ENCODE assay signal across 8 mouse cellular contexts in the genomic region with DNA sequence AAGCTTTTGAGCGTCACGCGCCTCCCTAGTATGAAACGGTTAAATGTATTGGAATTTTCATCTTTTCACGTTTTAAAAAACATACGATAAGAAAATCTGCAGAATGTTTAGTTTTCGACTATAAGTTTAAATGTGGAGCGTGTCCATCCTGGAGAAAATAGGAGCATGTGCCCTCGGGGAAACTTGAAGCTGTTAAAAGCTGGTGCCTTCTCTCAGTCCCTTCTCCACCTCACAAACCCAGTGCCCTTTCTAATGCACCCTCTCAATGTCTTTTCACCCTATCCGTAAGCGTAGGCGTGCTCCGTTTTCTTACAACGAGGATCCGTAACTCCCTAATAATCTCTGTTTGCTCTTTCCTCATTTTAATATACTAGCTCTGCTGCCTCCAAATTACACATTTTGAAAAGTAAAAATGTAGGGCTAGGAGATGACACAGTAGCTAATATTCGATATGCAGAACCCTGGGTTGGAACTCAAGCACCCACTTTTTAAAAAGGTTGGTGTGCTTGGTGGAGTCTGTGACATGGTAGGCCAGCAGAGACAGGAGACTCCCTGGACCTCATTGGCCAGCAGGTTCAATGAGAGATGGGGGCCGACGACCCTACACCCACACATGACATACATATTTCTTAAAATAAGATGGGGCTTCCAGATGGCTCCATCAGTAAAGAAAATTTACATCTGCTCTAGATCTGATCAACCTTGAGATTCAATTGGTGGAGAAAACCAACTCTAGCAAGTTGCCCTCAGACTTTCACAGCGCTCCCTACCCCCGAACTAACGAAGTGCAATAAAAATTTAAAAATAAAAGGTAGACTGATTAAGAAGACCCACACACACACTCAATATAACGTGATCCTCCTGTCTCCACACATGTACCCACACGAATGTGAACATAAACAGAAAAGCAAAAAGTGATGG. TPM values are rescaled to one million over a fixed set of nuclear protein-coding genes. Genes with fewer than 3 reads are reported as not detected.
A peak's percentile ranks its signal among the peaks of the same experiment; 100 is the strongest.
DNase-seq lines count a peak whose midpoint lies in the region; ATAC-seq and TF ChIP-seq lines count a peak whose summit lies in the region.

No protein-coding gene starts in this region.

- peak overlapping the region; percentile 86 for H3K4me3 ChIP-seq in kidney, adult 2 months (ENCODE audit: insufficient read depth, low read depth, low read length)
- peak overlapping the region; percentile 90 to 97 for H3K4me3 ChIP-seq in ES-E14 (ENCODE audit: insufficient read depth in 1 of 2, low read depth in 1 of 2, low read length in 2 of 2, poor library complexity in 1 of 2, severe bottlenecking in 1 of 2)
- peak overlapping the region; percentile 100 for H3K4me3 ChIP-seq in embryonic fibroblast, embryonic 13.5 days (ENCODE audit: insufficient read depth, low read length)
- H3K4me3 ChIP-seq in limb, embryonic 15.5 days: peak overlapping the region; percentile 75
- peak overlapping the region; percentile 91 for H3K4me3 ChIP-seq in small intestine, adult 2 months (ENCODE audit: low read depth, low read length)

- 23% methylated on average over 23 of the region's 23 CpGs for WGBS in kidney, adult 2 months
- 22% methylated on average over 23 of the region's 23 CpGs for WGBS in limb, embryonic 15.5 days
- 19% methylated on average over 23 of the region's 23 CpGs for WGBS in small intestine, adult 2 months

- in situ Hi-C loops in ES-E14 (cut with MboI; ENCODE audit: low sequenced_read_pairs in 2 of 2, unreplicated experiment in 2 of 2): no loop called here

- H3K36me3 ChIP-seq in kidney, adult 2 months (ENCODE audit: control insufficient read depth, insufficient read depth, low read length): peaks cover 6% of the 10 kb centered on the region; the same call in 1 of the 2 replicates
- peaks cover 14% of the 10 kb centered on the region for H3K36me3 ChIP-seq in ES-E14 (ENCODE audit: control insufficient read depth, insufficient read depth, low read length, poor library complexity, severe bottlenecking)
- peaks cover 20% of the 10 kb centered on the region for H3K36me3 ChIP-seq in limb, embryonic 15.5 days
- H3K36me3 ChIP-seq in small intestine, adult 2 months (ENCODE audit: control insufficient read depth, insufficient read depth, low read length): peaks cover 17% of the 10 kb centered on the region

- no peak for ATAC-seq in limb, embryonic 15.5 days (ENCODE audit: insufficient number of reproducible peaks, low FRiP score, low TSS enrichment, low read depth)

- H3K27me3 ChIP-seq in kidney, adult 2 months (replicated peaks; ENCODE audit: control insufficient read depth, insufficient read depth, low read length): no peaks in the 10 kb centered on the region
- no peaks in the 10 kb centered on the region for H3K27me3 ChIP-seq in limb, embryonic 15.5 days
- H3K27me3 ChIP-seq in small intestine, adult 2 months (ENCODE audit: control insufficient read depth, insufficient read depth, low read length): no peaks in the 10 kb centered on the region

- H3K9me3 ChIP-seq in ES-E14 (ENCODE audit: control insufficient read depth, insufficient read depth, low read depth, low read length): no peaks in the 10 kb centered on the region
- H3K9me3 ChIP-seq in limb, embryonic 15.5 days: no peaks in the 10 kb centered on the region

- no peak for TF ChIP-seq POLR2A in kidney, adult 2 months (IDR thresholded peaks at IDR 0.05; ENCODE audit: low read depth, low read length)
- no peak for TF ChIP-seq POLR2A in embryonic fibroblast, embryonic 13.5 days (IDR thresholded peaks at IDR 0.05; ENCODE audit: low read depth, low read length)
- TF ChIP-seq POLR2A in small intestine, adult 2 months (IDR thresholded peaks at IDR 0.05; ENCODE audit: low read depth, low read length): no peak

- peaks cover 4% of the 10 kb centered on the region; the same call in 1 of the 2 replicates for H3K4me1 ChIP-seq in kidney, adult 2 months (ENCODE audit: control insufficient read depth, insufficient read depth, low read length)
- H3K4me1 ChIP-seq in ES-E14 (ENCODE audit: control insufficient read depth in 2 of 2, insufficient read depth in 2 of 2, low read length in 2 of 2, poor library complexity in 1 of 2): no peaks in the 10 kb centered on the region
- peaks cover 3% of the 10 kb centered on the region; the same call in 1 of the 2 replicates for H3K4me1 ChIP-seq in embryonic fibroblast, embryonic 13.5 days (ENCODE audit: control insufficient read depth, insufficient read depth, low read length)
- H3K4me1 ChIP-seq in limb, embryonic 15.5 days: peaks cover 7% of the 10 kb centered on the region
- peaks cover 2% of the 10 kb centered on the region; the same call in 1 of the 2 replicates for H3K4me1 ChIP-seq in small intestine, adult 2 months (ENCODE audit: control insufficient read depth, insufficient read depth, insufficient read length, low read length)

- H3K9ac ChIP-seq in ES-E14 (ENCODE audit: insufficient read depth, low read depth, low read length, poor library complexity, severe bottlenecking): peak overlapping the region; percentile 94
- H3K9ac ChIP-seq in limb, embryonic 15.5 days: peak overlapping the region; percentile 92

- H3K4me2 ChIP-seq in limb, embryonic 15.5 days: peak overlapping the region; percentile 55

- DNase-seq in kidney, adult 2 months: no peak
- no peak for DNase-seq in kidney, adult 18-20 months
- no peak for DNase-seq in ES-E14 (ENCODE audit: low read depth, low spot score)
- no peak for DNase-seq in layer of hippocampus, postnatal 14 days (ENCODE audit: low spot score in 2 of 2)
- DNase-seq in adrenal gland, postnatal 25 days: no peak

- H3K27ac ChIP-seq in kidney, adult 2 months (ENCODE audit: insufficient read depth, low read depth, low read length): no peak overlapping the region
- H3K27ac ChIP-seq in ES-E14 (ENCODE audit: insufficient read depth, low read depth, low read length, poor library complexity, severe bottlenecking): peak overlapping the region; percentile 79
- H3K27ac ChIP-seq in embryonic fibroblast, embryonic 13.5 days (ENCODE audit: insufficient read depth, low read length): peak overlapping the region; percentile 93; the same call in 1 of the 2 replicates
- peak overlapping the region; percentile 93 for H3K27ac ChIP-seq in limb, embryonic 15.5 days
- peak overlapping the region; percentile 51 for H3K27ac ChIP-seq in small intestine, adult 2 months (ENCODE audit: insufficient read depth, low read depth, low read length)

- no peak for TF ChIP-seq CTCF in kidney, adult 2 months (conservative IDR thresholded peaks at IDR 0.05; ENCODE audit: insufficient read depth, insufficient read length, low read depth, low read length)
- no peak for TF ChIP-seq CTCF in embryonic fibroblast, embryonic 13.5 days (IDR thresholded peaks at IDR 0.05; ENCODE audit: borderline replicate concordance, insufficient read depth, low read length)
- no peak for TF ChIP-seq CTCF in small intestine, adult 2 months (IDR thresholded peaks at IDR 0.05; ENCODE audit: extremely low read depth, insufficient read length, insufficient replicate concordance, low read depth, low read length)

TF ChIP-seq in ES-E14, 5 proteins besides CTCF, POLR2A, EP300 and RAD21:
- TF ChIP-seq MAFK (IDR thresholded peaks at IDR 0.05; ENCODE audit: insufficient read depth, low read depth, low read length) (no peak), CHD2 (IDR thresholded peaks at IDR 0.05; ENCODE audit: low read depth, low read length) (no peak), ZNF384 (IDR thresholded peaks at IDR 0.05; ENCODE audit: low read depth, low read length) (no peak), HCFC1 (IDR thresholded peaks at IDR 0.05; ENCODE audit: borderline replicate concordance, insufficient read depth, low read length) (no peak), ZC3H11A (IDR thresholded peaks at IDR 0.05; ENCODE audit: borderline replicate concordance, low read depth, low read length) (no peak)
TF ChIP-seq in ES-E14: peak in this region for 0.

RNA-seq across cellular contexts. Expression of a gene that starts 0.9 kb away (rescaled TPM):
- polyA plus RNA-seq in kidney, adult 2 months (2012; rRNA removed): 104 and 156 TPM in 2 replicates
- 953 and 1,218 TPM in 2 replicates for total RNA-seq in ES-E14 (2012; rRNA removed)
- 1,861 and 1,959 TPM in 2 replicates for polyA plus RNA-seq in embryonic fibroblast, embryonic 13.5 days (2011; ENCODE audit: insufficient read length, low read depth, missing spikeins)
- polyA plus RNA-seq in limb, embryonic 15.5 days (2015; fragmentation: Nextera tagmentation; extraction: Ambion mirVana): 921 and 1,161 TPM in 2 replicates
- polyA plus RNA-seq in small intestine, adult 2 months (2012; rRNA removed): 12.8 and 16.2 TPM in 2 replicates
- 100 to 1,000 TPM; 439 to 442 TPM for total RNA-seq in layer of hippocampus, postnatal 14 days (2021)
- 668 and 821 TPM in 2 replicates for total RNA-seq in adrenal gland, postnatal 25 days (2021)

RNA-seq across cellular contexts. Expression of a gene that starts 1.0 kb away (rescaled TPM):
- polyA plus RNA-seq in kidney, adult 2 months (2012; rRNA removed): 0.22 TPM in 1 of 2 replicates, not detected in the other
- total RNA-seq in ES-E14 (2012; rRNA removed): 0.58 and 0.67 TPM in 2 replicates
- 0.49 TPM in 1 of 2 replicates, not detected in the other for polyA plus RNA-seq in embryonic fibroblast, embryonic 13.5 days (2011; ENCODE audit: insufficient read length, low read depth, missing spikeins)
- polyA plus RNA-seq in limb, embryonic 15.5 days (2015; fragmentation: Nextera tagmentation; extraction: Ambion mirVana): 0.17 and 0.41 TPM in 2 replicates
- not detected in 2 replicates for polyA plus RNA-seq in small intestine, adult 2 months (2012; rRNA removed)
- total RNA-seq in layer of hippocampus, postnatal 14 days (2021): under 1 TPM in 1 of 2 experiments, not detected in 1; 0.37 TPM
- total RNA-seq in adrenal gland, postnatal 25 days (2021): 0.58 and 0.95 TPM in 2 replicates

RNA-seq across cellular contexts. Expression of a gene that starts 22.6 kb away (rescaled TPM):
- polyA plus RNA-seq in kidney, adult 2 months (2012; rRNA removed): 10.5 and 13.6 TPM in 2 replicates
- total RNA-seq in ES-E14 (2012; rRNA removed): 24.3 and 30.0 TPM in 2 replicates
- polyA plus RNA-seq in embryonic fibroblast, embryonic 13.5 days (2011; ENCODE audit: insufficient read length, low read depth, missing spikeins): 23.8 TPM in 2 replicates
- 36.2 and 37.9 TPM in 2 replicates for polyA plus RNA-seq in limb, embryonic 15.5 days (2015; fragmentation: Nextera tagmentation; extraction: Ambion mirVana)
- polyA plus RNA-seq in small intestine, adult 2 months (2012; rRNA removed): 2.7 and 3.4 TPM in 2 replicates
- 10 to 100 TPM; 37.7 to 41.7 TPM for total RNA-seq in layer of hippocampus, postnatal 14 days (2021)
- total RNA-seq in adrenal gland, postnatal 25 days (2021): 36.0 and 49.6 TPM in 2 replicates

RNA-seq across cellular contexts. Expression of a gene that starts 33.9 kb away (rescaled TPM):
- polyA plus RNA-seq in kidney, adult 2 months (2012; rRNA removed): 4.2 and 7.8 TPM in 2 replicates
- 8.2 and 12.4 TPM in 2 replicates for total RNA-seq in ES-E14 (2012; rRNA removed)
- 22.5 and 24.0 TPM in 2 replicates for polyA plus RNA-seq in embryonic fibroblast, embryonic 13.5 days (2011; ENCODE audit: insufficient read length, low read depth, missing spikeins)
- polyA plus RNA-seq in limb, embryonic 15.5 days (2015; fragmentation: Nextera tagmentation; extraction: Ambion mirVana): 30.3 and 31.8 TPM in 2 replicates
- 0.09 and 0.47 TPM in 2 replicates for polyA plus RNA-seq in small intestine, adult 2 months (2012; rRNA removed)
- total RNA-seq in layer of hippocampus, postnatal 14 days (2021): 1 to 10 TPM; 4.7 TPM
- total RNA-seq in adrenal gland, postnatal 25 days (2021): 22.4 and 24.4 TPM in 2 replicates
